Mouse (Mus musculus): ENCODE data around the gene Phactr3. TPM values are rescaled to one million over a fixed set of nuclear protein-coding genes. Genes with fewer than 3 reads are reported as not detected.

Gene Phactr3
- polyA plus RNA-seq, 1 experiment, result 0.18 TPM

DNA sequence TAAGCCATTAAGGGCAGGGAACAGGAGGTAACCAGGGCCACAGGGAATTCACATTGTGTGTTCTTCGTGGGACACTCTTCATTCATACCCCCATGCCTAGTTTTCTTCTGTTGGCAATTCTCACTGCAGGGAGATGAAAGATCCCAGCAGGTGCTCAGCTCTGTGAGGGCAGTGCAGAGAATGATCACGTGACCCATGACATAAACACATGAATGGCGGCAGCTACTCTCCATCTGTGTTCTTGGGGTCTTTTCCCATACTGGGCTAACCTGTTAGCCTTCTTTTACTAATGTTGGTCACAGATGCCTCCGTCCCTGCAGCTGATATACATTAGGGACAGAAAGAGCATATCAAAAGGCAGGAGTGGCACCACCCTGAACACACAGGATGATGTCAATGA lies 16.9 kb downstream of the Phactr3 start:
- no peak for DNase-seq (ENCODE audit: low read depth)

DNA sequence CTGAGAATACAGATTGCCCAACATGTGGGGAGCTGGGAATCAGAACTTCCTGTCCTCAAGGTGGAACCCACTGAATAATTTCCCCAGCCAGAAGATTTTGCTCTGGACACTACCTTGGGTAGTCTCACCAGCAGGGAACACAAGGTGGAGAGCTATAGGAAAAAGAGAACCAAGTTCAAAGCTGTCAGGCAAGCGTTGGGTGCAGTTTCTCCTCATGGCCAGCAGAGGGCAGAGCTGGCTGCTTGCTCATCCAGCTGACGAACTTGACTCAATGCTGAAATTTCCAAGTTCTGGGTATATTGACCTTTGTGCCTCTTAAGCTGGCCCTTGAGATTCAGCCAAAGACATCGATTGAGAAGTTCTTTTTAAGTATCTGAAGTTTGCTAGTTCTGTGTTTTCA lies 18.7 kb downstream of the Phactr3 start:
- no peak for DNase-seq (ENCODE audit: low read depth)

DNA sequence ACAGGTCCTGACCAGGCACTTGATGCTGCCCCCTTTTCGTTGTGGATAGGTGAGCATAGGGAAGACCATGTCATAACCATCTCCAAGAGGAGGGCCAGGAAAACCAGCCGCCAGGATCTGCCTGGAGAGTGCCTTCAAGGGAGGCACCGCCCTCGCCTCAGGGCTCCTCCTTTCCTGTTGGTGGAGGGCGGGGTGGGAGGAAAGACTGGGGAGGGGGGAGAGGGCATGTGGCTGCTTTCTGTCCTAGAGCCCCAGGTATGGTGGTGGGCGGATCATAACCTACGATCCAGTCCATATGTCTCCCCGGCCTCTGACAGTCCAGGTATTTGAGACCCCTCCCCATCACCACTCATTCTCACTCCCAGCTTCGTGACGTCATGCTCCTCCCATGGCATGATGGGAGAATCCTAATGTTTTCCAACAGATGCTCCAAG lies 22.7 kb downstream of the Phactr3 start:
- no peak for DNase-seq (ENCODE audit: low read depth)

DNA sequence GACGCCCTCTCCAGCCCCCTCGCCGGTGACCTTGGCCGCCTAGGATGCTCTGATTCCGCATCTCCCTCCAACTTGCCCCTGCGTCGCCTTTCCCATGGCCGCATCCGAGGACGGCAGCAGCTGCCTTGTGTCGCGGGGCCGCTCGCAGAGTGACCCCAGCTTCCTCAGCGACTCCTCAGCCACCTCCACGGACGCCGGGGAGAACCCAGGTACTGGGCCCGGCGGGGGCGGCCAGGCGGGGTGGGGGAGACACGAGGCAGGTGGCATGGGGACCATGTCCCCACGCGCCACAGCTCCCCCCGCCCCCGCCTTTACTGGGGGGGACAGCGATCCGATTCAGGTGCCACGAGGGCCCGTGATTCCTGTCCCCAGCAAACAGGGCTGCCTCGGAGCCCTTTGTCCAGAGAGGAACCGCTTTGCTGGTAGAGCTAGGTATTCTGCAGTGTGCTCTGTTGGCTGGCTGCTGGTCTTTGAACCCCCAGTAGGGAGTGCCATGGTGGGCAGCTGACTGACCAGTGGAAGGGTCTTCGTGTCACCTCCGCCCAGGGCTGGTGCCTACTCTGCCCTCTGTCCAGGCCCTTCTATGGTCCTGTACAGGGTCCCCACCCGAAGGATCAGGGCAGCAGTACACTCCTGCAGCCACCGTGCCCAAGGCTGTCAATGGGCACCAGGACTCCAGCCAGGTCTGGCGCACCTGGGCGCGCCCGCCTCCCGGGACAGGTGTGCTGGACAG lies 23.7 kb downstream of the Phactr3 start:
- no peak for DNase-seq (ENCODE audit: low read depth)

DNA sequence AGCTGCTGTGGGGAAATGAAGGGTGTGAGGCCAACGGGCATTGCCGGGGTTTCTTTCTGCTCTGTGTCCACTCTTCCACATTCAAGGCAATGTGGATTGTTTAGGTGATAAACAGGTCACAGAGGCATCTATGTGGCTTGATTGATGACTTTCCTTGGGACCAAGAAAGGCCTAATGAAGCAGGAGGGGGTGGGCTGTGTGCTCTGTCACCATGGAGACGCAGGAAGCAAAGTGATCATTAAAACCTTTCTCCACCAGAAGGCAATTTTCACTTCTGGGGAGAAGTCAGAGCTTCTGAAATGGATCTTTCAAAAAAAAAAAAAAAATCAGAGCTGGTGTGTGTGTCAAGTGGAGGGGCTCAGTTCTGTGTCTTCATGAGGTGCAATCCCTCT lies 24.2 kb downstream of the Phactr3 start:
- DNase-seq (ENCODE audit: low read depth), result no peak

DNA sequence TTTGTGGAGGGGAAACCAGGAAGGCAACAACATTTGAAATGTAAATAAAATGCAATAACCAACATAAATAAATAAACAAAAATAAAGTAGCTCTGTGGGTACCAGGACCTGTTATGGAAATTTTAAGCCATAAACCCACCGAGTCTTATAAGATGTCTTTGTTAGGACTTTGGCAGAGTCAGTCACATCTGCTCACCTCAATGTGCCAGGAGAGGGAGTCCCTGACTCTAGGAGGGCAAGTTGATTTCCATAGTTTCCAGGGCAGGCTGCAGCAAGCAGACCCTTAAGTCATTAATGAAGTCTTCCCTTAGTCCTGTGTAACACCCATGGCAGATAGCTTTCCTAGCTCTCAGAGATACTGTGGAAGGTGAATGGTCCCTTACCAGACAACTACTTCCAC lies 25.1 kb downstream of the Phactr3 start:
- DNase-seq (ENCODE audit: low read depth), result no peak

DNA sequence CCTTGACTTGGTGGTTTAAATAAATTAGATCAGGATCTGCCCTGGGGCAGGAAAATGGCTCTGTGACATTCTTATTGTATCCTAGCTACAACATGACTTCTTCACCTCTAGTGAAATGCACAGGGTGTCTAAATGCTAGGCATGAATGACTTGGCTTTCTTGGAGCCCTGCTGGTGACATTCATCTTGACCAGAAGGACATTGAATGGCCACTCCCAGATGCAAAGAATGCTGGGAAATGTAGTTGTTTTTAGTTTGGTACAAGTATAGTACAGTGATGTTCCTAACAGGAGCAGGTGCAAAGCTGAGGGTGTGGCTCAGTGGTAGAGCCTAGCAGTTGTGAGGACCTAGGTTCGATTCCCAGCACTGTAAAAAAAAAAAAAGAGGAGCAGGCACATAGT lies 30.5 kb downstream of the Phactr3 start:
- DNase-seq (ENCODE audit: low read depth), result no peak

DNA sequence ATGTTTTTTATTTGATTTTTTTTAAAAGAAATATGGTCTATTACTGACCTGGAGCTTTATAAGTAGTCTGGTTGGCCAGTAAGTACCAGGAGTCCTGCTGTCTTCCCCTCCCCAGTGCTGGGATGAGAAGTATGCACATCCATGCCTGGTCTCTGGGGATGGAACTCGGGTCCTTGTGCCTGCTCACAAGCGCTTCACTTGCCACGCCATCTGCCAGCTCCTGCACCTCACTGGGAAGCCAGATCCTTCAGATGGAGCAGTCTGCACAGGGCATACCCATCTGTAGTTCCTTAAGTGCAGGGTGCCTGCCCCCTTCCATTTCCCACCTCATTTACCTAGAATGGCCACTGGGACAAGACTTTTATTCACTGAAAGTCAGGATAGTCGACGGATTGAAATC lies 31.9 kb downstream of the Phactr3 start:
- no peak for DNase-seq (ENCODE audit: low read depth)

DNA sequence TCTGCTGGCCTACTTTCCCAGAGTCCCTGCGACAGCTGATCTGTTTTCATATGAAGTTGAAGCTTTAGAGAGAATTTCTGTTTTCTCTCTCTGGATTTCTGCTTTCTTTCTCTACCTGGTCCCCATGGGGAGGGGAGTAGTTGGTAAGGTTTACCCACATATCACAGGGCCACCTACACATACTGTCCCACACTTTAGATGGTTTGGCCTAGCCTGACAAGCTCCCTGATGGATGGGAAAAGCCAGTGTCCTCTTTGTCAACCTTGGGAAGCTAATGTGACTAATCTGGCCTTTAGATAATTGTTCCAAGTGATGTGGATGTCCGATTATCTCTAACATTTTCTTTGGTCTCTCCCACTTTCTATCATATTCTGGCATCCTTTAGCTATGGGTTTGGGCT lies 34.8 kb downstream of the Phactr3 start:
- DNase-seq (ENCODE audit: low read depth), result no peak

DNA sequence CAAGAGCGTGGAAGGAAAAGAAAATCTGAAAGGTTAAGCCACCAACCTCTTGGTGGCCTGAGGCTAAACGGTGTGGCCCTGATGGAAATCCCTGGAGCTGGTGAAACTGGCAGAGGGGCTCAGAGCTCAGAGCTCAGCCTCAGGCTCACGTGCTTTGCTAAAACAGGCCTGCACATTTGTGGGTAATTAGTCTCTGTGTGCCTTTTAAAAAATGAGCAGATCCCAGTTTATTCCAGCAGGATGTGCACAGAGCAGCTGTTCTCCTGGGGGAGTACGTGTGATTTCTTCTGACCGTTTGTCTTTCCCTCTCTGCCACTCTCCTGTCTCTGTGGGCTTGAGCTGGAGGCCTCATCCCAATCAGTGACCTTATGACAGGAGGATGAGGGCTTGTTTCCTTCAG lies 35.4 kb downstream of the Phactr3 start:
- DNase-seq (ENCODE audit: low read depth), result no peak

DNA sequence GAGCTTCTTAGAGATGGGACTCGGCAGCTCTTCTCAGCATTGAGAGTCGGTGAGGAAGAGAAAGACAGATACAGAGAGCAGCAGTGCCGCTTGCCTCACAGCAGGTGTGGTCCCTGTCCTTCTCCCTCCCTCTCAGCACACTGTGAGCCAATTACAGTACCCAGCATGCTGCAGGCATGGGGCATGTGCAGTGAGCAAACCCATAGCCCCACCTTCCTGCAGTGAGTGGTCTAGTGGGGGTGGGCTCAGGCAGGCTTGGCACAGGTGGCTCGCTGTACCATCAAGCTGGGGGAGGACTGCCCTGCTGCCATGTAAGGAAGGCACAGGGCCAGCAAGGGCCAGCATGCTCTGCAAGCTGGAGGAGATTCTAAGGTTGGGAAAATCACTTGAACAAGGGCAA lies 35.8 kb downstream of the Phactr3 start:
- no peak for DNase-seq (ENCODE audit: low read depth)

DNA sequence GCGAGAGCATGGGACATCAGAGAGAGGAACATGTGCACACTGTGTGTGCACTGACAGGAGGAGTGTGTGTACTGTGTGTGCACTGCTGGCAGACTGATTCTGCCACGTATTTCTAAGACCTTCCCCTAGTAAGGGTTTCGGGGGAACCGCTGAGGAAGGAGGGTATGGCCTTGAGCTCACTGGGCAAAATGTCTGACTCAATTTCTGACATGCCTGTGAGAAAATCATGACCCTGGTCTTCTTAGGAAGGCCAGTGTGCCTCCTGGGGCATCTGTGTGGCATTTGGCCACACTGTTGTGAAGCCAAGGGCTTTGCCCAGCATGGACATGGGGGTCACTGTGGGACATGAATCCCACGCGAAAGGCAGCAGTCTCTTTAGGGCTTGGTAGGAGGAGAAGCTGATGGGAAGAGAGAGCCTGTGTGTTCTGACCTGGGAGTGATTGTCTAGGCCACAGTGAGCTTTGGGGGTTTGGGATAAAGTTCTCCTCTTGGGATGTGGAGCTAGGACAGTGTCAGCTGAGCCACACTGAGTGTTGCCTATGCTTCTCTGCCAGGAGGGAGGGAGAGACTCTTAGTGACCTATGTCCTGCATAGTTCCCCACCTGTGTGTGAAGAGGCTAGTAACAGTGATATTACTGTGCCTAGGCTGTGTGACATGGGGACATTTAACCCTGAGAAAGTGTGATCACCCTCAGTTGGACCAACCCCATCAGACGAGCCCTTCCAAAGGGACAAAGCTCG lies 36.6 kb downstream of the Phactr3 start:
- no peak for DNase-seq (ENCODE audit: low read depth)

DNA sequence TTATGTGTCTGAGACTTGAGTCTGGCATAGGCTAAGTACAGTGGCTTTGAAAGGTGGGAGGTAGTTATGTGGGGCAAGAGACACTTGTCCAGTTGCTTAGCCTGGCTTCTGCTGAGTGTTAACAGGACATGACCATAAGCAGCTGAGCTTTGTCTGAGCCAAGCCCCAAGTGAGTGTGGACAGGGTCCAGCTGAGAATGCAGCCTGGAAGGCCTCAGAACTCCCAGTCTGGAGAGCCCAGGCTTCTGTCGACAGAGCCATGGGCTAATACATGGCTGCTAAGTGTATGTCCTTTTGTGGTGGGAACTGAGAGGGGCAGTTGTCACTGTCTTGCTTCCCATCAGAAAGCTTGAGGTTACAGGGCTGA lies 37.1 kb downstream of the Phactr3 start:
- DNase-seq (ENCODE audit: low read depth), result no peak

DNA sequence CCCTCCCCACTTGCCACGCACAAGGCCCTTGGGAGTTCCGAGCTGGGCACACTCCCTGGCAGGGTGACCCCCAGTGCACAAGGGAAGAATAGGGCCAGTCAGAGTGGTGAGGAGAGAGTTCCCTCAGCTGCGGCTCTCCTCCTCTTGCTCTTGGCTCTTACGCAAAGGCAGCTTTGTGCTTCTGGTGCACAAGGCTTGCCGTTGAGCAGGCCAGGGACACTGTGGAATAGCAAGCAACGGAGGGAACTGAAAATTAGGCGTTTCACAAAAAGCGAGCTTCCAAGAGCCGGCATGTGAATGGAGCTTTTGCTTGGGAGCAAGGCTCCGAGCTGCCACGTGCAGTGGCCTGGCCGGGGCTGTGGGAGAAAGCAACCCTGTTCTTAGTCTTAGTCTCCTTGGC lies 40.2 kb downstream of the Phactr3 start:
- DNase-seq (ENCODE audit: low read depth), result no peak

DNA sequence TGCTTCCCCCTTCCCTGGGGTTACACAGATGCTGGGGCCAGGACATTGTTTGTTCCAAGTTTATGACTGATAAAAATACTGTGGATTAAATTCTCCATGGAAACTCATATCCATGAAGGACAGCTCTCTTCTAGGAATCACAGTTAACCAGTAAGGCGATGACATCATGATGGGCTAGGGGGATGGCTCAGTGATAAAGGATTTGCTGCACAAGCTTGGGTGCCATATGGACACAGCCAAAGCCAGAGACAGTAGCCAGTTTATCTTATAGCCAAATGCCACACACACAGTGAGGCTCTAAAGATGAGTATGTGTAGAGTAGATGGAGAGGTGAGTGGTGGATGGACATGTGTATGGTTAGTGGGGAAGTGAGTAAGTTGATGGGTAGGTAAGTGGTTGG lies 45.2 kb downstream of the Phactr3 start:
- DNase-seq (ENCODE audit: low read depth), result no peak

DNA sequence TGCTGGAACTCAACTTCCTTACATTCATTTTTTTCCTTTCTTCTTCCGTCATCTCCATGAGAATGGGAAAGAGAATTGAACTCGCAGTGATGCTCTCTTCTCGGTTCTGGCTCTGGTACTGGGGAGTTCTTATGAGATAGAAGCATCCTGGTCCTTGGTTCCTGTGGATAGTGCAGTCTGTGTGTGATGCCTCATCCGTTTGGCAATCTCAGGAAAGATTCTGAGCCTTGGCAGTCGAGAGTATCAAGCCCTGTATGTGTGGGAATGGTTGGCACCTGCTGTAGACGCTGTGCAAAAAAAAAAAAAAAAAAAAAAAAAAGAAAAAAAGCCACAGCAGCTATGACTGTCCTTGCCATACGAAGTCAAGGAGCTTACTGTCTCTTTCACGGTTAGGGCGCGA lies 47.2 kb downstream of the Phactr3 start:
- DNase-seq (ENCODE audit: low read depth), result no peak

DNA sequence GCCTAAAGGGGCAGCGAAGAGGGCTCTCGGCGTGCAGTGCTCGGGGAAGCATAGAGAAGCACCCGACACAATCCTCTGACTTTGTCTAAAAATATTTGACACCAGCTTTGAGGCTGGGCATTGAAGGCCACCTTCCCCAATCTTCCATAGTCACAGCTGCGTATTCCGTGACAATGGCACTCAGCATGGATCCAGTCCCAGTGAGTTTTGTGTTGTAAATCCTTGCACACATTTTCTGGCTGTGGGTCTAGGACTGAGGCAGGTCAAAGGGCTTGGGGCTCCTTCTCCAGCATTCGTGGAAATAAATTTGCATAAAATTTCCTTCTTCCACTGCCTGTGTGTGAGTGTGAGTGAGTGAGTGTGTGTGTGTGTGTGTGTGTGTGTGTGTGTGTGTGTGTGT lies 51.2 kb downstream of the Phactr3 start:
- no peak for DNase-seq (ENCODE audit: low read depth)

DNA sequence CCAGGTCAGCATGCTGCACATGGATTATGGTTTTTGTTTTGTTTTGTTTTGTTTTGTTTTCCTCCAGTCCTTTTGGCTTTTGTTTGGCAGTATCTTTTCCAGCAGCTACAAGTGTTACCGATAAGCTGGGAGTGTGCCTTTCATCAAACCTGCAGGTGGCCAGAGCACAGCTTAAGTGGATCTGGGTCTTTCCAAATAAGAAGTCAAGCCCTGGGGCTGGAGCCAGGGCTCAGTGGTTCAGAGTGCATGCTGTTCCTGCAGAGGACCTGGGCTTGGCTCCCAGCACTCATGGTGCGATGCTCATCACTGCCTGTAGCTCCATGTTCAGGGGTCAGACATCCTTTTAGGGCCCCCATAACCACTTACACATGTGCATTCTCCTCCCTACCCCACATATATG lies 55.2 kb downstream of the Phactr3 start:
- no peak for DNase-seq (ENCODE audit: low read depth)

DNA sequence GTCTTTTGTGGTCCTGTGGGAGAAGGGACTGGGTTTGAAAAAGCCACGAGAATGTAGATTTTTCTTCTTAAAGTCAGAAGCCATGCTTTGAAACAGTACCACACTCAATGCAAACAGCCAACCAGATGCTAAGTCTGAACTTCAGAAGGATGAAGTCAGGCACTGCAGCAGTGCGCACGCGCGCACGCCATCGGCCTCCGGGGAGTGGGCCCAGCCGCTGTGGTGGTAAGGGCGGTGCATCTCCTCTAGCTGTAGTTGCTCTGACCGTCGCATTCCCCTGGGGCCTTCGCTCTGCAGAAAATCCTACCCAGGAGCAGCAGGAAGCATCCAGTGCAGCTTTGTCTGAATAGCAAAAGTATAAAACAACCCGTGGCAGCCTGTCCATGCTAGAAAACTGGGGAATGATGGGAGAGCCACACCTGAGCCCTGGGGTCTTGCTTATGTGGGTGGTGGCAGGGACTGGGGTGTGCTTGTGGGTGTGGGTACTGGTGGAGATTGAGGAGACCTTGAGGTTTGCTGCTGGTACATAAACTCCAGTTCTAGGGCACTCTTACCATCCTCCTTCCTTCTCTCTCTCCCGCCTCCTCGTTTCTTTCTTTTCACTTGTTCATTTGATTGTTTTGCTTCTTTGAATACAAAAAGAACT lies 56.6 kb downstream of the Phactr3 start:
- DNase-seq (ENCODE audit: low read depth), result no peak

DNA sequence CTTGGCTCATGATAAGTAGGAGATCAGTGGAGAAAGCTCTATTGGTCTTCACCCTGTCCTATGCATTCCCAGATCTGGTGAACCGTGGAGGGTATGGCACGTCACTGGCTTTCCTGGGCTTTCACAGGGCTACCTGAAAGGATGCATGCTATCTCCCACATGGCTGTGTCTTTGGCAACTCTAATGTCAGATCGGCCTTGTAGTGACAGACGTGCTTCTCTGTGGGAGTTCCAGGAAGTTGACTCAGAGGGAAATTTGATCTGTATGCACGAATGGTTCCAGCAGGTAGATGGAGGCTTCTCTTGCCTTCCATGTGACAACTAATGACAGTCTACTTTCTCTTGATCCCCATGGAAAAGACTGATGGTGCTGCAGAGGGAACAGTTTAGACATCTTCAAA lies 65.5 kb downstream of the Phactr3 start:
- no peak for DNase-seq (ENCODE audit: low read depth)

DNA sequence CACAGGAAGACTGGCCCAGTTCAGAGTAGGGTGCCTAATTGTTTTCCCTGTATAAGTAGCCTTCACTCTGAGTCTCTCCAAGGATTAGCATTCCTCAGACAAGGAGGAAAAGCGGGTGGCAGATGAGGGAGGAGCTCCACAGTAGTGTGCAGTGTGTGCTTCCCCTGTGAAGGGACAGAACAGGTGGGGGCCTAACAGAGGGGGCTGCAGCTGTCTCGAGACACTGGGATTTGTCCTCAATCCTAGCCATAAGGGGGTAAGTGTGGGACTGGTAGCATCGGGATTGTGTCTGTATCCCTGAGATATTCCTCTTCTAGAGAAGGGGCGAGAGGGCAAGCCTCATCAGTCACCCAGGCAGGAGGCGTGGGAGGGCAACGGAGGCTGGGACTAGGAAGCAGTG lies 66.1 kb downstream of the Phactr3 start:
- no peak for DNase-seq (ENCODE audit: low read depth)

DNA sequence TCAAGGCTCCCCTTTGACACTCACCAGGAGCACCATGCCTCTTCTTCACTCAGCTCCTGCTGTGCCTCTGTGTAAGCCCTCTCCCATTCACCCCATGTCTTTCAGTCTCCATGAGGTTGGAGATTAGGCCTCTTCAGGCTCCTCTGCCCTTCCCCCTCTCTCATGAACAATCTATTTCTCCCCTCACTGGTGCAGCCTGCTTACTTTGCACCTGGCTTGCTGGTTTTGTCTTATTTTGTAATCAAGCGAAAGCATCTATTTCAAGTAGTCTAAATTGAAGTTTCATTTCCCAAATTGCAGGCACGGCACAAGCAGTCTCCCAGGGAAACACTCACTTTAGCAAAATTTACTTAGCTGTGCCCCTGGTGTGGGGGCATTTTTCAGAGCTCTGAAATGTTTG lies 70.2 kb downstream of the Phactr3 start:
- DNase-seq (ENCODE audit: low read depth), result no peak

DNA sequence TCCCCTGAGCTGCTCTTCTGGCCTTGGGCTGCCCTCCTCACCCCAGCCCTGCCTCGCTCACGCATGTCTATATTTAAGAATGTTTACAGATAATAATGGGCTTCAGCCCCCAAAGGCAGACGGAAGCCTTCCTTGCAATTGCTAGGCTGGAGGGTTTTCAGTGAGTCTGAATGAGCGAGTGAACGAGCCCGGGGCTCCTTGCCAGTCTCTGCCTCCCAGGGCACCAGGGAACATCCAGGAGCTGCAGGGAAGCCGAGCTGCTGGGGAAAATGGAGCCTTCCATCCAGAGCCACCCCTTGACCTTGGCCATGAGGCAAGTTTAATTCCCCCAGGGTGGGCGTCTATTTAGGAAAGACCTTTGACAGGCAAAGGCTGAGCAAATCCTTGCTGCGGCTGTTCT lies 74.1 kb downstream of the Phactr3 start:
- DNase-seq (ENCODE audit: low read depth), result no peak
